7 mouse cellular contexts compared by ENCODE assay signal in genomic region chr12:38777957-38778298, GRCm38 (mm10). TPM values are rescaled to one million over a fixed set of nuclear protein-coding genes. Genes with fewer than 3 reads are reported as not detected.
DNase-seq lines count a peak whose midpoint lies in the region; ATAC-seq lines count a peak whose summit lies in the region.

No protein-coding gene starts in this region.

- peaks cover 10% of the 10 kb centered on the region for H3K27me3 ChIP-seq in megakaryocyte, embryonic 14.5 days (replicated peaks)
- no peaks in the 10 kb centered on the region for H3K27me3 ChIP-seq in forebrain, embryonic 14.5 days (replicated peaks; ENCODE audit: control insufficient read depth, insufficient read depth, low read length)
- H3K27me3 ChIP-seq in liver, embryonic 11.5 days (replicated peaks; ENCODE audit: control insufficient read depth, insufficient read depth, low read length) = no peaks in the 10 kb centered on the region

- no peak overlapping the region; the same call in 1 of the 2 replicates for H3K9ac ChIP-seq in forebrain, embryonic 14.5 days (ENCODE audit: low read length)
- H3K9ac ChIP-seq in liver, embryonic 11.5 days (ENCODE audit: low read depth, low read length) = no peak overlapping the region

- no peaks in the 10 kb centered on the region for H3K9me3 ChIP-seq in megakaryocyte, embryonic 14.5 days
- no peaks in the 10 kb centered on the region for H3K9me3 ChIP-seq in forebrain, embryonic 14.5 days (replicated peaks; ENCODE audit: control insufficient read depth, low read length)
- no peaks in the 10 kb centered on the region for H3K9me3 ChIP-seq in liver, embryonic 11.5 days (ENCODE audit: control insufficient read depth, low read length)

- H3K36me3 ChIP-seq in megakaryocyte, embryonic 14.5 days (replicated peaks; ENCODE audit: low read length) = no peaks in the 10 kb centered on the region
- H3K36me3 ChIP-seq in forebrain, embryonic 14.5 days (ENCODE audit: control insufficient read depth, insufficient read depth, low read length) = no peaks in the 10 kb centered on the region
- H3K36me3 ChIP-seq in liver, embryonic 11.5 days (ENCODE audit: control insufficient read depth, insufficient read depth, low read length) = no peaks in the 10 kb centered on the region

- peak overlapping the region; percentile 87 for H3K4me2 ChIP-seq in forebrain, embryonic 14.5 days (ENCODE audit: low read length)
- H3K4me2 ChIP-seq in liver, embryonic 11.5 days = peak overlapping the region; percentile 97

- peaks cover 30% of the 10 kb centered on the region for H3K4me1 ChIP-seq in megakaryocyte, embryonic 14.5 days
- H3K4me1 ChIP-seq in forebrain, embryonic 14.5 days (ENCODE audit: control insufficient read depth, insufficient read depth, low read length) = 0 out of 2 replicates have a peak, but pooled peaks cover 8% of the 10 kb centered on the region
- 0 out of 2 replicates have a peak, but pooled peaks cover 3% of the 10 kb centered on the region for H3K4me1 ChIP-seq in liver, embryonic 11.5 days (replicated peaks; ENCODE audit: control insufficient read depth, insufficient read depth, low read length)

- DNase-seq in forebrain, embryonic 14.5 days (ENCODE audit: low spot score) = no peak
- no peak for DNase-seq in liver, embryonic 11.5 days (ENCODE audit: low spot score)
- DNase-seq in right cerebral cortex, postnatal 10 days (ENCODE audit: low spot score in 2 of 2) = no peak
- DNase-seq in cerebellum, postnatal 10 days = no peak

- H3K27ac ChIP-seq in forebrain, embryonic 14.5 days (ENCODE audit: low read depth, low read length) = no peak overlapping the region
- H3K27ac ChIP-seq in liver, embryonic 11.5 days (ENCODE audit: low read depth, low read length) = no peak overlapping the region

- ATAC-seq in megakaryocyte, adult 5-6 weeks (ENCODE audit: poor library complexity, severe bottlenecking) = no peak
- ATAC-seq in forebrain, embryonic 14.5 days = no peak; the same call in 1 of the 2 replicates
- ATAC-seq in liver, embryonic 11.5 days (replicated peaks; ENCODE audit: low FRiP score) = no peak
- ATAC-seq in megakaryocyte progenitor cell, adult 5-6 weeks (replicated peaks; ENCODE audit: poor library complexity) = no peak

- peak overlapping the region; percentile 93 for H3K4me3 ChIP-seq in megakaryocyte, embryonic 14.5 days (replicated peaks)
- H3K4me3 ChIP-seq in forebrain, embryonic 14.5 days (ENCODE audit: low read depth, low read length) = peak overlapping the region; percentile 49
- H3K4me3 ChIP-seq in liver, embryonic 11.5 days (ENCODE audit: low read depth, low read length) = peak overlapping the region; percentile 61

- WGBS in forebrain, embryonic 14.5 days = 9% methylated on average over 6 of the region's 6 CpGs
- 15% methylated on average over 6 of the region's 6 CpGs for WGBS in liver, embryonic 11.5 days

RNA-seq across cellular contexts. Expression of gene Etv1, which starts 1.3 kb away (rescaled TPM):
- polyA plus RNA-seq in megakaryocyte, embryonic 14.5 days (2012; ENCODE audit: insufficient read depth, low replicate concordance) = 0.78 TPM in 1 of 2 replicates, not detected in the other
- total RNA-seq in megakaryocyte, adult 5-6 weeks (2015) = 1.1 and 1.6 TPM in 2 replicates
- 0.59 and 2.5 TPM in 2 replicates for total RNA-seq in megakaryocyte, adult 5-6 weeks (2017)
- polyA plus RNA-seq in forebrain, embryonic 14.5 days (2014; fragmentation: Nextera tagmentation; extraction: Ambion mirVana) = 28.1 and 37.0 TPM in 2 replicates
- polyA plus RNA-seq in liver, embryonic 11.5 days (2014; fragmentation: Nextera tagmentation; extraction: Ambion mirVana) = 4.9 and 5.2 TPM in 2 replicates
- 0.32 TPM in 1 of 2 replicates, not detected in the other for total RNA-seq in megakaryocyte progenitor cell, adult 5-6 weeks (2015)
- total RNA-seq in megakaryocyte progenitor cell, adult 5-6 weeks (2017) = not detected in 2 replicates
